Mouse (Mus musculus) limb, embryonic 14.5 days (tissue): ENCODE results near the gene Drosha. TPM values are rescaled to one million over a fixed set of nuclear protein-coding genes. Genes with fewer than 3 reads are reported as not detected.
"Not testable (repeated sequence)": the region's sequence is repeated elsewhere in the genome, so short reads cannot be mapped to it uniquely, and the experiment has no call there.

Experiments used
- ATAC-seq: fragments of 200-750 bp; cut with Nextera tagmentation; 2 replicates; pipeline ENCODE4 v1.8.0; 2017; ENCODE audit warnings: low read depth, moderate number of reproducible peaks, moderate TSS enrichment; ENCODE audit not compliant: low FRiP score
- DNase-seq: peaks from one replicate; pipeline ENCODE4 v3.0.0-alpha.2; 2015; ENCODE audit warnings: low spot score
- H3K27ac ChIP-seq: fragments of 300-500 bp; sonication (generic); replicated peaks from 2 replicates; pipeline ENCODE4 v1.5.1; 2014; ENCODE audit warnings: low read depth, mild to moderate bottlenecking, low read length, moderate library complexity, mixed read lengths
- H3K27me3 ChIP-seq: fragments of 300-500 bp; sonication (generic); 2 replicates; pipeline ENCODE4 v1.6.1; 2014; ENCODE audit warnings: low read length, mixed read lengths; ENCODE audit not compliant: control insufficient read depth, insufficient read depth
- H3K36me3 ChIP-seq: fragments of 300-500 bp; sonication (generic); 2 replicates; pipeline ENCODE4 v1.6.1; 2014; ENCODE audit warnings: mild to moderate bottlenecking, low read length, moderate library complexity, mixed read lengths; ENCODE audit not compliant: control insufficient read depth, insufficient read depth
- H3K4me1 ChIP-seq: fragments of 300-500 bp; sonication (generic); 2 replicates; pipeline ENCODE4 v1.6.1; 2014; ENCODE audit warnings: antibody characterized with exemption, low read length, mixed read lengths; ENCODE audit not compliant: control insufficient read depth, insufficient read depth
- H3K4me2 ChIP-seq: fragments of 300-500 bp; sonication (generic); replicated peaks from 2 replicates; pipeline ENCODE4 v1.6.1; 2014; ENCODE audit warnings: low read depth, mild to moderate bottlenecking, low read length, moderate library complexity; ENCODE audit not compliant: severe bottlenecking
- H3K4me3 ChIP-seq: fragments of 300-500 bp; sonication (generic); replicated peaks from 2 replicates; pipeline ENCODE4 v1.5.1; 2014; ENCODE audit warnings: low read length
- H3K9ac ChIP-seq: fragments of 300-500 bp; sonication (generic); 2 replicates; pipeline ENCODE4 v1.6.1; 2014; ENCODE audit warnings: mild to moderate bottlenecking, low read depth, low read length, moderate library complexity; ENCODE audit not compliant: severe bottlenecking
- H3K9me3 ChIP-seq: fragments of 300-500 bp; sonication (generic); 2 replicates; pipeline ENCODE4 v1.6.1; 2016; ENCODE audit warnings: low read length; ENCODE audit not compliant: control insufficient read depth
- POLR2A ChIP-seq: fragments of 200-500 bp; IDR thresholded peaks from 2 replicates; pipeline ENCODE4 v1.8.0; 2012; ENCODE audit warnings: inconsistent platforms, mild to moderate bottlenecking, moderate library complexity, borderline replicate concordance; ENCODE audit not compliant: insufficient read depth, insufficient read length; ENCODE audit errors: extremely low read depth
- WGBS: fragments of 180-500 bp; shearing (Covaris S2); extraction: QIAGEN DNeasy Blood & Tissue Kit; methylation state at CpG from one replicate; pipeline ENCODE4 v1.1.7; 2014; 5-methylcytosine and 5-hydroxymethylcytosine counted together
- polyA plus RNA-seq, 2 experiments: library from polyadenylated mRNA; depleted of rRNA in 1 of 2; stranded (reverse) in 1 of 2; unstranded in 1 of 2; fragments of >200 nt; fragmentation: Nextera tagmentation in 1 of 2; extraction: Ambion mirVana in 1 of 2; gene quantifications; 2 replicates each; pipeline versions ENCODE4 v1.2.1 to v1.2.3; 2012 to 2014

The Drosha gene
- polyA plus RNA-seq, 2 experiments: 34.3 to 39.0 TPM

- Histone ChIP-seq H3K4me2 (no peak overlapping the region), H3K27ac (no peak overlapping the region), H3K36me3 (peaks cover 34% of the 10 kb centered on the region), H3K4me1 (no peaks in the 10 kb centered on the region), H3K27me3 (no peaks in the 10 kb centered on the region), H3K9ac (no peak overlapping the region), H3K4me3 (no peak overlapping the region), H3K9me3 (no peaks in the 10 kb centered on the region)
- WGBS: 75% methylated on average over 5 of the region's 5 CpGs
- TF ChIP-seq POLR2A: no peak
- DNase-seq (no peak), ATAC-seq (no peak)
These were observed 106.9 kb downstream of the Drosha start for GRCm38 (mm10) chr15:12931481-12931880.

DNA sequence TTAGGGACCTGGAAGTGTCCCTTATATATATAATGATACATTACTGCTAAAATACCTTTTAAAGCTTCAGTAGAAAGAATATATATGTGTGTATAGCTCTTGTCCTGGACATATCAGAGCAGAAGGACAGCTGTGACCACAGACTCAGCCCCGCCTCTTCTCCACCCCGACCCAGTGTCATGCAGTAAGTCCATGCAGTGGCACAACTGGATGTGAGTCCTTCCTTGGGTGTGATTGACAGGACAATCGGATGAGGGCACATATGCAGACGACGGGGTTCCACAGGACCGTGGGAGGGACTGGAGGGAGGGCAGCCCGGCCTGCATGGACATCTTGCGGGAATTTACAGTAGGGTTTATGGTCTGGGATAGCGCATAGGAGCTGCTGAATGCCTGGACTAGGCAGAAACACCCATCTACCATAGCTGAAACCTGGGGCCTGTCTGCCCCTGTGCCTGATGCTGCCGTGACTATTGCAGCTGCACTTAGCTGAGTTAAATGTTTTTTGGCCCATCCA is 111.7 kb downstream of the Drosha start:
- no peak for ATAC-seq
- Histone ChIP-seq H3K36me3 (peaks cover 14% of the 10 kb centered on the region), H3K9ac (no peak overlapping the region), H3K27ac (no peak overlapping the region), H3K4me3 (no peak overlapping the region), H3K27me3 (no peaks in the 10 kb centered on the region), H3K9me3 (no peaks in the 10 kb centered on the region), H3K4me1 (no peaks in the 10 kb centered on the region), H3K4me2 (no peak overlapping the region)
- 92% methylated on average over 10 of the region's 10 CpGs for WGBS
- DNase-seq: no peak
- no peak for TF ChIP-seq POLR2A

DNA sequence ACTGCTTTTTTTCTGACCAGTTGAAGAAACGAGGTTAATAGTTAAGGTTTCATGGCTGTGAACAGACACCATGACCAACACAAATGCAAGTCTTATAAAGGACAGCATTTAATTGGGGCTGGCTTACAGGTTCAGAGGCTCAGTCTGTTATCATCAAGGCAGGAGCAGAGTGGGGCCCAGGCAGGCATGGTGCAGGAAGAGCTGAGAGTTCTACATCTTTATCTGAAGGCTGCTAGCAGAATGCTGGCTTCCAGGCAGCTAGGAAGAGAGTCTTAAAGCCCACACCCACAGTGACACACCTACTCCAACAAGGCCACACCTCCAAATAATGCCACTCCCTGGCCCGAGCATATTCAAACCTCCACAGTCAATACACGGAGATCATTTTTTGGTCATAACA is 112.7 kb downstream of the Drosha start:
- not testable (repeated sequence) for H3K4me3 ChIP-seq, H3K27ac ChIP-seq, H3K4me1 ChIP-seq, DNase-seq, ATAC-seq, H3K27me3 ChIP-seq, H3K9ac ChIP-seq, H3K9me3 ChIP-seq, H3K4me2 ChIP-seq
- WGBS: 81% methylated on average over 3 of the region's 3 CpGs
- H3K36me3 ChIP-seq: peaks cover 14% of the 10 kb centered on the region

DNA sequence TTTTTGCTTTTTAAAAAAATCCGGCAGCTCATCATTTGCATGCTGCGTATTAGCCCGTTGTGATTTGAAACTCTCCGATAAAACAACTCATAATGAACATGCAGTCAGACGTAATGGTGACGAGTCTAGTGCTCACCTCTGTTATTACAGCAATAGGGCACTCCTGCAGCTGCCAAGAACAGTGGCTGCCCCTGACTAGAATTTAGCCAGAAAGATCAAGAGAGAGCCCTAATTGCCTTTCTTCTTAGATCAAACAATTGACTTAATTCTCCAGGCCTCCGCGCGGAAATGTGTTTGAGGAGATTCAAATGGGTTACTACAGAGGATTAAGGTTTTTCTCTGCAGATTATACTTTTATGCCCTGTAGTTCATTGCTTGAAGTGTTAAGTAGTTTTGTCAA is 116.5 kb downstream of the Drosha start:
- 38% methylated on average over 9 of the region's 9 CpGs for WGBS
- ATAC-seq (no peak), DNase-seq (no peak)
- Histone ChIP-seq H3K27ac (no peak overlapping the region), H3K9me3 (no peaks in the 10 kb centered on the region), H3K4me3 (no peak overlapping the region), H3K27me3 (no peaks in the 10 kb centered on the region), H3K9ac (no peak overlapping the region), H3K4me1 (no peaks in the 10 kb centered on the region), H3K36me3 (peaks cover 6% of the 10 kb centered on the region), H3K4me2 (no peak overlapping the region)
- no peak for TF ChIP-seq POLR2A

DNA sequence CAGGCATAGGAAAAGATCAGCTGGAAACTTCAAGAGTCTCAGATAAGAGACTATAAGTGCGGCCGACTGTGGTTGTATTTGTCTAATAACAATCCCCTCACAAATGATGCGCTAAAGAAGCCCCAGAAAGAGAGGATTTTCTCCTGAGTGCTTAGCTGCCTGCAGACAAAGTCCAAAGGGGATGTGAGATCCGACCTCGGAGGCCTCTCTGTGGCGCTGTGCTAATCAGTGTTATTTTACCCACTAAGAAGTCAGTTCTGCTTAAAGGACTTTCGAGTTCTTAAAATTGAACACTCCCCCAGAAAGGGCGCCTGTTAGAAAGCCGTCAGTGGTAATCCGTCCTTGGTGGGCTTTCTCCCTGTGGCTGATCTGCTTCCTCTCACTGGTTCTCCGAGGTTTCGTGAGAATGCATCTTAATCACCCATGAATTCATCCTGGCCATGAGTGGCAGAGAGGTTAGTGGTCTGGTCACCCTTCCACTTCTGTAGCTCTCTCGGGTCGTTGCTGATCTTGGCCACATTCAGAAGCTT is 117.1 kb downstream of the Drosha start:
- Histone ChIP-seq H3K4me1 (no peaks in the 10 kb centered on the region), H3K36me3 (no peaks in the 10 kb centered on the region), H3K27me3 (no peaks in the 10 kb centered on the region), H3K9ac (no peak overlapping the region), H3K4me2 (no peak overlapping the region), H3K27ac (no peak overlapping the region), H3K4me3 (no peak overlapping the region), H3K9me3 (no peaks in the 10 kb centered on the region)
- no peak for ATAC-seq
- 40% methylated on average over 14 of the region's 14 CpGs for WGBS
- no peak for DNase-seq
- TF ChIP-seq POLR2A: no peak

DNA sequence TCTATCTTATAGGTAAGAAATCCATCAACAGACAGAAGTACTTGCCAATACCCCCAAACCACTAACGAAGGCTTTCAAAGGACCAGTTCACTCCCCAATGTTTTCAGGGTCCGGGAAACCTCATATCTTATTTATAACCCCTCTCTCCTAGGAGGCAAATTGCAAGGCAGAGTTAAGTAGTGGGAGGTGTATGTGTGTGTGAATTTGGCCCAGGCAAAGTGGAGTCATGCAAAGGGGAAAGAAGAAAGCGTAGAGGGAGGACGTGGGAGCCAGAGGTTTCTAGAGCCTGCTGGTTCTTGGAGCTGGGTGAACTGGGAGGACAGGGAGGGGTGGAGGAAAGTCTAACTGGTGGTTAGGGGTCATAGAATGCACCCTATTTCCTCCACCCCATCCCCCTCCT is 117.8 kb downstream of the Drosha start:
- no peak for TF ChIP-seq POLR2A
- Histone ChIP-seq H3K9me3 (no peaks in the 10 kb centered on the region), H3K27ac (no peak overlapping the region), H3K27me3 (no peaks in the 10 kb centered on the region), H3K4me2 (no peak overlapping the region), H3K4me1 (no peaks in the 10 kb centered on the region), H3K4me3 (no peak overlapping the region), H3K36me3 (no peaks in the 10 kb centered on the region), H3K9ac (no peak overlapping the region)
- ATAC-seq: no peak
- DNase-seq: no peak
- WGBS: 61% methylated on average over 4 of the region's 4 CpGs
